Mouse (Mus musculus): ENCODE measurements around the gene Bbc3. TPM values are rescaled to one million over a fixed set of nuclear protein-coding genes. Genes with fewer than 3 reads are reported as not detected.
A peak's percentile ranks its signal among the peaks of the same experiment; 100 is the strongest.
"Not testable (repeated sequence)": the region's sequence is repeated elsewhere in the genome, so short reads cannot be mapped to it uniquely, and the experiment has no call there.

The Bbc3 gene
- polyA plus RNA-seq, 1 experiment from 2014 or later: 3.7 TPM

DNA sequence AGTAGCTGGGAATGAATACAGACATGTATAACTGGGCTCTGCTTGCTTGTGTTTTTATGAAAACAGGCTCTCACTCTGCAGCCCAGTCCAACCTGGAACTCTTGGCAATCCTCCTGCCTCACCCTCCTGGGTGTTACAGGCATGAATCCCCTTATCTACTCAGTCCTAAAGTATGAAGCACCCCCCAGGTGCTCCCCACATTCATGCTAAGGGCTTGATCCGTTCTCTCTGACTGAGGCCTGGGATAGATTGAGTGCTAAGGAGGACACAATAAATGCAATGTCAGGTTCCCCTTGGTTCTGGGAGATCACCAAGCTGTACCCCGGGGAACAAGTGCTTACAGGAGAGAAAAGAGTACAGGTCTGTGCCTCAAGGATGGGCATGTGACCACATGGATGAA, 10.6 kb upstream of the Bbc3 start:
- WGBS: 54% methylated on average over 2 of the region's 2 CpGs
- Histone ChIP-seq H3K9ac (ENCODE audit: low read length) (no peak overlapping the region), H3K27me3 (ENCODE audit: control insufficient read depth, insufficient read depth, low read length) (no peaks in the 10 kb centered on the region), H3K9me3 (replicated peaks; ENCODE audit: control insufficient read depth, low read length) (no peaks in the 10 kb centered on the region), H3K27ac (ENCODE audit: low read length) (no peak overlapping the region), H3K4me2 (ENCODE audit: low read depth, low read length) (no peak overlapping the region), H3K36me3 (ENCODE audit: control insufficient read depth, insufficient read depth, low read length) (no peaks in the 10 kb centered on the region), H3K4me3 (replicated peaks; ENCODE audit: low read length) (no peak overlapping the region), H3K4me1 (ENCODE audit: control insufficient read depth, insufficient read depth, low read length) (peaks cover 24% of the 10 kb centered on the region)
- no peak for ATAC-seq (ENCODE audit: insufficient read depth, low FRiP score)

DNA sequence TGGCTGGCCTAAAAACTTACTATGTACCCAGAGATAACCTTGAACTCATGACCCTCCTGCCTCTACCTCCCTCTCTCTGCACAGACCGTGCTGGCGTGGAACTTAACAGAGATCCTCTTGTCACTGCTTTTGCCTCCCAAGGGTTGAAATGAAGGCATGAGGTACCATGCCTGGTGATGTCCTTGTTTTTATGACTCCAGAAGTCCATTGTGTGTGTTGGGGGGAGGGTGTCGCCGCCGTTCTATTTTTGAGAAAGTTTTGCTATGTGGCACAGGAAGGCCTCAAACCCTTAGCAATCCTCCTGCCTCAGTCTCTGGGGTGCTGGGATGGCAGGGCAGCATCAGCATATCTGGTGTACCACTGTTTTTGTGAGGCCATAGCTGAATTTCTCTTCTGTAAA, 9.3 kb upstream of the Bbc3 start:
- 81% methylated on average over 5 of the region's 5 CpGs for WGBS
- Histone ChIP-seq H3K9me3 (replicated peaks; ENCODE audit: control insufficient read depth, low read length) (no peaks in the 10 kb centered on the region), H3K36me3 (ENCODE audit: control insufficient read depth, insufficient read depth, low read length) (no peaks in the 10 kb centered on the region), H3K27me3 (ENCODE audit: control insufficient read depth, insufficient read depth, low read length) (no peaks in the 10 kb centered on the region), H3K4me2 (ENCODE audit: low read depth, low read length) (0 out of 2 replicates have a peak overlapping the region, but pooled peaks have one; percentile 83), H3K4me1 (ENCODE audit: control insufficient read depth, insufficient read depth, low read length) (peaks cover 24% of the 10 kb centered on the region), H3K4me3 (replicated peaks; ENCODE audit: low read length) (peak overlapping the region; percentile 45; the same call in 1 of the 2 replicates), H3K27ac (ENCODE audit: low read length) (peak overlapping the region; percentile 52; the same call in 1 of the 2 replicates), H3K9ac (ENCODE audit: low read length) (no peak overlapping the region)
- no peak for ATAC-seq (ENCODE audit: insufficient read depth, low FRiP score)

DNA sequence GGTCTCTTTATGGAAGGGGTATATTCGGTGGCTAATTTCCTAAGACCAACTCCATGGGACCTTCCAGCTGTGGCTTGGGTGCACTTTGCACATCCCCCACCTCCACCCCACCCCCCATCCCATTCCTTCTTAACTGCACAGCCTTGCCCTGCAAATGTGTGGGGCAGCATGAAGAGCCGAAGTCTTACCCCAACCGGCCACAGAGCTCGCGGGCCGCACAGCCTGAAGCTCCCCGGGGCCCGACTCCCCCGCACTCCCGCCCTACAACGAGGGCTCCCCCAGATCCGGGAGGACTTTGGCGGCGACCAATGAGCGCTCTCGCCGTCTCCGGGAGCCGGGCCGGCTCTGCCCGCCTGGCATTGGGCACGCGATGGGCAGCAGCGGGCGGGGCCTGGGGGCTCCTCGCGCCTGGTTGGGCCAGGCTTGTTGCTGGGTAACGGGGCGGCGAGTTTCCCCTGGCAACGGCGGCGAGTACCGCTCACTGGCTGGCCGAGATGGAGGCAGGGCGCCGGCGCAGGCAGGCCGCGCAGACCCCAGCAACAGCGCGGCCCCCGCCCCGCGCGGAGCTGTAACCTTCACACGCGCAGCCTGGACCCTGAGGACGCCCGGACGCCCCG, 8.7 kb upstream of the Bbc3 start:
- Histone ChIP-seq H3K9me3 (replicated peaks; ENCODE audit: control insufficient read depth, low read length) (no peaks in the 10 kb centered on the region), H3K27ac (ENCODE audit: low read length) (peak overlapping the region; percentile 52; the same call in 1 of the 2 replicates), H3K4me3 (replicated peaks; ENCODE audit: low read length) (peak overlapping the region; percentile 45), H3K27me3 (ENCODE audit: control insufficient read depth, insufficient read depth, low read length) (no peaks in the 10 kb centered on the region), H3K36me3 (ENCODE audit: control insufficient read depth, insufficient read depth, low read length) (no peaks in the 10 kb centered on the region), H3K4me2 (ENCODE audit: low read depth, low read length) (peak overlapping the region; percentile 83), H3K4me1 (ENCODE audit: control insufficient read depth, insufficient read depth, low read length) (peaks cover 24% of the 10 kb centered on the region), H3K9ac (ENCODE audit: low read length) (peak overlapping the region; percentile 66)
- WGBS: 1% methylated on average over 52 of the region's 52 CpGs
- ATAC-seq (ENCODE audit: insufficient read depth, low FRiP score): peak; percentile 68

DNA sequence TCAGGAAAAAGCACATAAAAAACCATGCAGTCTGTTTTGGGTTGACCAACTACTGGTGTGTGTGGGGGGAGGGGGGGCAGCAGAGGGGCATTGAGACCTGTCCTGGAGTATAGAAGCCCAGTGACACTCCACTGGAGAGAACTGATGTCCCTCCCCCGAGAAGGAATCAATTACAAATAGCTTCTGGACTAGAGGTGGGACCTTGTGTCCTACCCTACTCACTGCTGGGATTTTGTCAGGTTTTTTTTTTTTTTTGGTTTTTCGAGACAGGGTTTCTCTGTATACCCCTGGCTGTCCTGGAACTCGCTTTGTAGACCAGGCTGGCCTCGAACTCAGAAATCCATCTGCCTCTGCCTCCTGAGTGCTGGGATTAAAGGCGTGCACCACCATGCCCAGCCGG, 1.1 kb upstream of the Bbc3 start:
- not testable (repeated sequence) for ATAC-seq (ENCODE audit: insufficient read depth, low FRiP score); H3K27ac ChIP-seq (ENCODE audit: low read length); H3K9me3 ChIP-seq (replicated peaks; ENCODE audit: control insufficient read depth, low read length); H3K36me3 ChIP-seq (ENCODE audit: control insufficient read depth, insufficient read depth, low read length); H3K9ac ChIP-seq (ENCODE audit: low read length); H3K4me2 ChIP-seq (ENCODE audit: low read depth, low read length); H3K4me3 ChIP-seq (replicated peaks; ENCODE audit: low read length); H3K27me3 ChIP-seq (ENCODE audit: control insufficient read depth, insufficient read depth, low read length)
- peaks cover 24% of the 10 kb centered on the region for H3K4me1 ChIP-seq (ENCODE audit: control insufficient read depth, insufficient read depth, low read length)
- WGBS: 73% methylated on average over 6 of the region's 6 CpGs

DNA sequence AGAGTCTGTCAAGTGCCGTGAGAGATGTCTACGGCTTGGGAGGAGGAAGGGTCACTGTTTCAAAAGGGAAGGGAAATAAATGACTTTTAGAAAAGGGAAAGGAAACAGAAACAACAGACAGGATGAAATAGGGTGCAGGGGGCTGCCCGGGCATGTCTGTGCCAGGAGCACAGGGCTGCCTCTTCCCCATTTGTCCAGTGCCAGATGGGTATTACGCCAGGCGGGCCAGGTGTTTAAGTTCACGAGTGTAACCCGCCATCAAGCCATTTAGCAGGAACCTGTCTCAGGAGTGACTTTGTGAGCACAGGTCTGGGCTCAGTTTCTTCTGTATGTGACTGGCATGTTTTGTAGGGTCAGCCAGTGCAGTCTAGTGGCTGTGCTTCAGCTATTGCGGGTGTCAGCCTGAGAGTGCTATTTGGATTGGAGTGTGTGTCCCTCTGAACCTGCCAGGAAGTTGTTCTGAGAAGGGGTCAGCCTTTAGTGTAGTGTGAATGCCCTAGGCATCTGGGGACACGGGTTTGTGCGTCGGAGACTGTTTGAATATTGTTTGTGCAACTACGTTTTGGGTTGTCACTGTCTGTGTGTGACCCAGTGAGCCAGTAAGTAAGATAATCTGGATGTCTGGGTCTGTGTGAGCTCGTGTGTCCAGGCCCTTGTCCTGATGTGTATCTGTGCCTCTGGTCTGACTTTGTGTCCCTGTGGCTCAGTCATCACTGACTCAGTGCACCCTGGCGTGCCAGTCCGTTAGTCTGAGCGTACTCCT, 543 bp downstream of the Bbc3 start:
- H3K4me2 ChIP-seq (ENCODE audit: low read depth, low read length): peak overlapping the region; percentile 100
- peak overlapping the region; percentile 78 for H3K4me3 ChIP-seq (replicated peaks; ENCODE audit: low read length)
- no peaks in the 10 kb centered on the region for H3K9me3 ChIP-seq (replicated peaks; ENCODE audit: control insufficient read depth, low read length)
- ATAC-seq (ENCODE audit: insufficient read depth, low FRiP score): no peak
- H3K36me3 ChIP-seq (ENCODE audit: control insufficient read depth, insufficient read depth, low read length): no peaks in the 10 kb centered on the region
- H3K27ac ChIP-seq (ENCODE audit: low read length): peak overlapping the region; percentile 59
- peak overlapping the region; percentile 78 for H3K9ac ChIP-seq (ENCODE audit: low read length)
- 25% methylated on average over 16 of the region's 16 CpGs for WGBS
- H3K4me1 ChIP-seq (ENCODE audit: control insufficient read depth, insufficient read depth, low read length): peaks cover 32% of the 10 kb centered on the region
- no peaks in the 10 kb centered on the region for H3K27me3 ChIP-seq (ENCODE audit: control insufficient read depth, insufficient read depth, low read length)

DNA sequence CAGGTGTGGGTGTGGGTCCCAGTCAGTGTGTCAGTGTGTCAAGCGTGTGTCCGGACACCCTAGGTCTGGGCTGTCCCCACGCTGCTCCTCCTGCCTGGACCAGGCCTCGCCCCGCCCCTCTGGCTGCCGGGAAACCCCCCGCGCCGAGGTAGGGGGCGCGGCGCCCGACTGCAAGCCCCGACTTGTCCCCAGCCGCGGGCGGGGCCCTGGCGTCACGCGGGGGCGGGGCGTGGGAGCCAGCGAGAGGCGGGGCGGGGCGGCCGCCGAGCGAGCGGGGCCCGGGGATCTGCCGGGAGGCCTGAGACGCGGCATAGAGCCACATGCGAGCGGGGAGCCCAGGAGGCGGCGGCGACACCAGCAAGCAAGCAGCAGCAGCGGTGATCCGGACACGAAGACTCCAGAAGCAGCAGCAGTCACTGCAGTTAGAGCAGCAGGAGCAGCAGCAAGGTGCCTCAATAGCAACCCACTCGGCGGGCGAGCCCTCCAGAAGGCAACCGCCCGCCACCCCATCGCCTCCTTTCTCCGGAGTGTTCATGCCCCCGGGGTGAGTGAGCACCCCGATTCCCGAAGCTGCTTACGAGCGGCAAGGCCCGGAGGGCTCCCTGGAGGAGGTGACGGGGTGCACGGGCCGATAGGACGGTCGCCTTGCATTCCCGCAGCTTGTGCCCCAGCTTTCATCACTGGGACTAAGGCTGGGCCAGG, 1.3 kb downstream of the Bbc3 start:
- ATAC-seq (ENCODE audit: insufficient read depth, low FRiP score): peak; percentile 41; the same call in 1 of the 2 replicates
- H3K9me3 ChIP-seq (replicated peaks; ENCODE audit: control insufficient read depth, low read length): no peaks in the 10 kb centered on the region
- under 1% methylated on average over 61 of the region's 61 CpGs for WGBS
- H3K27ac ChIP-seq (ENCODE audit: low read length): peak overlapping the region; percentile 59
- H3K27me3 ChIP-seq (ENCODE audit: control insufficient read depth, insufficient read depth, low read length): no peaks in the 10 kb centered on the region
- H3K36me3 ChIP-seq (ENCODE audit: control insufficient read depth, insufficient read depth, low read length): no peaks in the 10 kb centered on the region
- peak overlapping the region; percentile 78 for H3K4me3 ChIP-seq (replicated peaks; ENCODE audit: low read length)
- peak overlapping the region; percentile 78 for H3K9ac ChIP-seq (ENCODE audit: low read length)
- peak overlapping the region; percentile 100 for H3K4me2 ChIP-seq (ENCODE audit: low read depth, low read length)
- H3K4me1 ChIP-seq (ENCODE audit: control insufficient read depth, insufficient read depth, low read length): peaks cover 37% of the 10 kb centered on the region

DNA sequence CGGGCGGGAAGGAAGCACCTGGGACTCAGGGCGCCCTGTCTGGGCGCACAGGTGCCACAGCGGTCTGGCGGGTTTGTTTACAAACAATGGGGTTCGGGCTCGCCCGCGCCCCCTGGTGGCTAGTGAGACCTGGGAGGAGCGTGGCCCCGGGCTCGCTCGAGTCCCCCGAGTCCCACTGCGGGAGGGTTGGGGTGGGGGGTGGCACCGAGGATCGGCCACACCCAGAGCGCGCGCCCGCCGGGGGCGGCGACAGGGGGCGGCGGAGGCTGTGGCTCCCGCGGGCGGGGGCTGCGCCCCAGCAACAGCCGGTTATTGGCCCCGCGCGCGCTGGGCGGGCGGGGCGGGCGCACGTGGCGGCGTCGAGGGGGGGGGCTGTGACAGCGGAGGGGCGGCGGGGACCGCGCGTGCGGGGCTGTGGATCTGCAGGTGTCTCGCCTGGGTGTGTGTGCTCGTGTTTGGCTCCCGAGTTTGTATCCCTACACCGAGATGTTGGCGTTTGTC, 1.9 kb downstream of the Bbc3 start:
- under 1% methylated on average over 52 of the region's 56 CpGs for WGBS
- H3K4me1 ChIP-seq (ENCODE audit: control insufficient read depth, insufficient read depth, low read length): peaks cover 37% of the 10 kb centered on the region
- peak overlapping the region; percentile 78 for H3K4me3 ChIP-seq (replicated peaks; ENCODE audit: low read length)
- H3K27ac ChIP-seq (ENCODE audit: low read length): peak overlapping the region; percentile 59
- ATAC-seq (ENCODE audit: insufficient read depth, low FRiP score): peak; percentile 33
- no peaks in the 10 kb centered on the region for H3K9me3 ChIP-seq (replicated peaks; ENCODE audit: control insufficient read depth, low read length)
- H3K9ac ChIP-seq (ENCODE audit: low read length): peak overlapping the region; percentile 78
- H3K36me3 ChIP-seq (ENCODE audit: control insufficient read depth, insufficient read depth, low read length): no peaks in the 10 kb centered on the region
- no peaks in the 10 kb centered on the region for H3K27me3 ChIP-seq (ENCODE audit: control insufficient read depth, insufficient read depth, low read length)
- peak overlapping the region; percentile 100 for H3K4me2 ChIP-seq (ENCODE audit: low read depth, low read length)

DNA sequence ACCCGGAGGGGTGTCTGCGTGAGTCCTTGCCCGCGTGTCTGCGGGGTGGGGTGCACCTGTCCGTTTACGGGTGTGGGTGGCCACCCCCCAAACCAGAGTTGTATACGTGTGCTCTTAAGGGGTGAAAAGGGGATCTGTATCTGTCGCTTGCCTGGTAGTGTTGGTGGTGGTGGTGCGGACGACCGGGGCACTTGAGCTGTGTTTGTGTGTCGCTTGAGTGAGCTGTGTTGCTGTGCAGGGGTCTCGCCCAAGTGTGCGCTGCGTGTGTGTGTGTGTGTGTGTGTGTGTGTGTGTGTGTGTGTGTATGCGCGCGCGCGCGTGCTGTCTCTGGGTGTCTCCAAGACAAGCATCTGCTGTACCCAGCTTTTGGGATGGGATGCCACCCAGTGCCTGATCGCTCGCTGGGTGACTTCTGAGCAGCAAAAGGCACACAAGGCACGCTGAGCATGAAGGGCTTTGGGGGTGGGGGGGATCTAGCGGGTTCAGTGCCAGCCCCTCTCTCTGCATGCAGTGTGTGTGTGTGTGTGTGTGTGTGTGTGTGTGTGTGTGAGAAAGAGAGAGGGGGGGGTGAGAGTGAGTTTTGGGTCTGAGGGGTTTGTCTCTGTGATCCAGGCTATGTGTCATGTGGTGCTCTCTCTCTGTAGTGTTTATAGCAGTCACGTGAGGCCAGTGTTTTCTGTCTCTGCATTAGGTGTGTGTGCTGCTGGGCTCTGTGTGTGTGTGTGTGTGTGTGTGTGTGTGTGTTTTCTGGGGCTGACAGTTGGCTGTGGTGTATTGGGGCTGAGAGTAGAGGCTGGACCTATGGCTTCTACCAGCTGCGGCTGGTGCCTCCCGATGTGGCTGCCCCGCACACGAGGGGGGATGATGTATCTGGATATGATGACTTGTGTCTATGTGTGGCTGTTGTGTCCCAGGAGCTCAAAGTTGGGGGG, 2.6 kb downstream of the Bbc3 start:
- Histone ChIP-seq H3K4me3 (replicated peaks; ENCODE audit: low read length) (peak overlapping the region; percentile 78), H3K36me3 (ENCODE audit: control insufficient read depth, insufficient read depth, low read length) (no peaks in the 10 kb centered on the region), H3K4me2 (ENCODE audit: low read depth, low read length) (peak overlapping the region; percentile 100), H3K4me1 (ENCODE audit: control insufficient read depth, insufficient read depth, low read length) (peaks cover 37% of the 10 kb centered on the region), H3K9me3 (replicated peaks; ENCODE audit: control insufficient read depth, low read length) (no peaks in the 10 kb centered on the region), H3K9ac (ENCODE audit: low read length) (peak overlapping the region; percentile 78), H3K27ac (ENCODE audit: low read length) (peak overlapping the region; percentile 21), H3K27me3 (ENCODE audit: control insufficient read depth, insufficient read depth, low read length) (no peaks in the 10 kb centered on the region)
- ATAC-seq (ENCODE audit: insufficient read depth, low FRiP score): no peak
- WGBS: 1% methylated on average over 31 of the region's 31 CpGs

Measured in stomach, embryonic 16.5 days (tissue).